In the genomic region with DNA sequence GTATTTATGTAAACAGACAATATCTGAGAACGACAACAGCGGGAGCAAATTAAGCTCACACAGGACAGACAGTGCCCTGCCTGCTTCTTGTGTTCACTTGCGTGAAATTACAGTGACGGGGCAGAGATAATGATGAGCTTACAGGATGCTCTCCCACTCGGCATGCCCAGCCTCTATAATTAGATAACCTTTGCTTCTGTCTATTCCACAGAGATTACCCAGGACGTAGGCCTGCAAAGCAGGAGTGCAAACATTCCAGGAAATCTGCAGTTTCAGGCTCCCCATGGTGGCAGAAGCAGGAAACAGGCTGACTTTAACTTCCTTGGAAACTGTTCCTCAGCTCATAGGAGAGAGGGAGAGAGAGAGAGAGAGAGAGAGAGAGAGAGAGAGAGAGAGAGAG, we compare ENCODE assay signal across 14 mouse cellular contexts. TPM values are rescaled to one million over a fixed set of nuclear protein-coding genes. Genes with fewer than 3 reads are reported as not detected.
DNase-seq lines count a peak whose midpoint lies in the region; ATAC-seq lines count a peak whose summit lies in the region.
"Had no signal": no experiment of that assay in that cellular context is flagged by ENCODE, and none has a peak within 500 bp of the region (broad histone marks: within the 10 kb centered on the region; RNA-seq: fewer than 3 reads in every experiment).

No protein-coding gene starts in this region.

- WGBS in kidney, embryonic 15.5 days, result 33% methylated on average over 6 of the region's 6 CpGs
- 26% methylated on average over 6 of the region's 6 CpGs for WGBS in midbrain, embryonic 15.5 days

- no peak for DNase-seq in kidney, postnatal 14 days
- DNase-seq in right cerebral cortex, postnatal 10 days (ENCODE audit: low spot score in 2 of 2), result peak; percentile 55 to 56
- DNase-seq in right cerebral cortex, postnatal 14 days, result no peak
- DNase-seq in urinary bladder, postnatal 36 days (ENCODE audit: low spot score in 2 of 2), result no peak
- DNase-seq: adrenal gland, adult 8-10 months; gastrocnemius, postnatal 25 days; lung, adult 18-20 months; thymus, postnatal 14 days had no signal

- no peak for ATAC-seq in kidney, embryonic 15.5 days (replicated peaks; ENCODE audit: low FRiP score)
- ATAC-seq in midbrain, embryonic 15.5 days (replicated peaks), result peak; percentile 61
- no peak for ATAC-seq in cerebellum, adult (ENCODE audit: insufficient number of reproducible peaks, low FRiP score, low TSS enrichment)
- ATAC-seq: Patski had no signal

- H3K27ac ChIP-seq in kidney, embryonic 15.5 days, result peak overlapping the region; percentile 6; the same call in 1 of the 2 replicates
- no peak overlapping the region for H3K27ac ChIP-seq in midbrain, embryonic 15.5 days
- H3K27ac ChIP-seq: heart, embryonic 13.5 days had no signal

- H3K4me3 ChIP-seq in kidney, embryonic 15.5 days (replicated peaks), result no peak overlapping the region
- H3K4me3 ChIP-seq in midbrain, embryonic 15.5 days, result no peak overlapping the region
- H3K4me3 ChIP-seq: erythroblast, embryonic 14.5 days; heart, embryonic 13.5 days had no signal

- no peak overlapping the region for H3K9ac ChIP-seq in kidney, embryonic 15.5 days
- no peak overlapping the region for H3K9ac ChIP-seq in midbrain, embryonic 15.5 days
- H3K9ac ChIP-seq: heart, embryonic 13.5 days had no signal

- peaks cover 31% of the 10 kb centered on the region for H3K4me1 ChIP-seq in kidney, embryonic 15.5 days
- peaks cover 11% of the 10 kb centered on the region for H3K4me1 ChIP-seq in midbrain, embryonic 15.5 days

- no peaks in the 10 kb centered on the region for H3K36me3 ChIP-seq in kidney, embryonic 15.5 days
- H3K36me3 ChIP-seq in midbrain, embryonic 15.5 days (replicated peaks), result no peaks in the 10 kb centered on the region
- H3K36me3 ChIP-seq: heart, embryonic 13.5 days had no signal

- H3K27me3 ChIP-seq in kidney, embryonic 15.5 days, result no peaks in the 10 kb centered on the region
- H3K27me3 ChIP-seq in midbrain, embryonic 15.5 days (replicated peaks), result no peaks in the 10 kb centered on the region
- H3K27me3 ChIP-seq: heart, embryonic 13.5 days had no signal

- H3K4me2 ChIP-seq in kidney, embryonic 15.5 days, result no peak overlapping the region
- no peak overlapping the region for H3K4me2 ChIP-seq in midbrain, embryonic 15.5 days
- H3K4me2 ChIP-seq: heart, embryonic 13.5 days had no signal

- H3K9me3 ChIP-seq in kidney, embryonic 15.5 days (replicated peaks), result no peaks in the 10 kb centered on the region
- no peaks in the 10 kb centered on the region for H3K9me3 ChIP-seq in midbrain, embryonic 15.5 days
- H3K9me3 ChIP-seq: heart, embryonic 13.5 days had no signal

RNA-seq across cellular contexts. Expression of a gene that starts 56.2 kb away (rescaled TPM):
- 11.0 and 11.5 TPM in 2 replicates for polyA plus RNA-seq in kidney, embryonic 15.5 days (2015; fragmentation: Nextera tagmentation; extraction: Ambion mirVana)
- 19.1 and 19.5 TPM in 2 replicates for polyA plus RNA-seq in midbrain, embryonic 15.5 days (2015; fragmentation: Nextera tagmentation; extraction: Ambion mirVana)

RNA-seq across cellular contexts. Expression of a gene that starts 56.2 kb away (rescaled TPM):
- polyA plus RNA-seq in kidney, embryonic 15.5 days (2015; fragmentation: Nextera tagmentation; extraction: Ambion mirVana), result 31.0 and 31.7 TPM in 2 replicates
- polyA plus RNA-seq in midbrain, embryonic 15.5 days (2015; fragmentation: Nextera tagmentation; extraction: Ambion mirVana), result 54.0 and 54.5 TPM in 2 replicates

Comparison
In these comparisons a context has a peak if more than half of its experiments do, and no peak if none do; other contexts are left out.
1. DNase-seq: peak in right cerebral cortex, postnatal 10 days (2 of 2); none in kidney, postnatal 14 days (single experiment), right cerebral cortex, postnatal 14 days (single experiment) and urinary bladder, postnatal 36 days (0 of 2).